Mouse (Mus musculus) midbrain, embryonic 13.5 days (tissue): ENCODE data around the gene Lrfn3. TPM values are rescaled to one million over a fixed set of nuclear protein-coding genes. Genes with fewer than 3 reads are reported as not detected.

Experiments
- ATAC-seq: fragments of 200-750 bp; cut with Nextera tagmentation; 2 replicates; pipeline ENCODE4 v1.8.0; 2017; ENCODE audit warnings: mild to moderate bottlenecking, moderate TSS enrichment, moderate library complexity
- H3K27ac ChIP-seq: fragments of 300-500 bp; sonication (generic); 2 replicates; pipeline ENCODE4 v1.5.1; 2015; ENCODE audit warnings: inconsistent platforms, mild to moderate bottlenecking, moderate library complexity
- H3K27me3 ChIP-seq: fragments of 300-500 bp; sonication (generic); 2 replicates; pipeline ENCODE4 v1.6.1; 2015; ENCODE audit warnings: mild to moderate bottlenecking, inconsistent platforms
- H3K36me3 ChIP-seq: fragments of 300-500 bp; sonication (generic); 2 replicates; pipeline ENCODE4 v1.6.1; 2015; ENCODE audit warnings: mild to moderate bottlenecking, inconsistent platforms
- H3K4me1 ChIP-seq: fragments of 300-500 bp; sonication (generic); replicated peaks from 2 replicates; pipeline ENCODE4 v1.6.1; 2015; ENCODE audit warnings: inconsistent platforms
- H3K4me2 ChIP-seq: fragments of 300-500 bp; sonication (generic); replicated peaks from 2 replicates; pipeline ENCODE4 v1.6.1; 2015; ENCODE audit warnings: moderate library complexity, mild to moderate bottlenecking, inconsistent platforms
- H3K4me3 ChIP-seq: fragments of 300-500 bp; sonication (generic); replicated peaks from 2 replicates; pipeline ENCODE4 v1.5.1; 2015; ENCODE audit warnings: mild to moderate bottlenecking, inconsistent platforms
- H3K9ac ChIP-seq: fragments of 300-500 bp; sonication (generic); replicated peaks from 2 replicates; pipeline ENCODE4 v1.6.1; 2015; ENCODE audit warnings: mild to moderate bottlenecking, inconsistent platforms
- H3K9me3 ChIP-seq: fragments of 300-500 bp; sonication (generic); 2 replicates; pipeline ENCODE4 v1.6.1; 2016; ENCODE audit warnings: mild to moderate bottlenecking, inconsistent platforms
- WGBS: fragments of 180-500 bp; shearing (Covaris S2); methylation state at CpG from one replicate; pipeline ENCODE4 v1.1.7; 2015; 5-methylcytosine and 5-hydroxymethylcytosine counted together
- polyA plus RNA-seq: library from polyadenylated mRNA; unstranded; fragments of >200 nt; fragmentation: Nextera tagmentation; extraction: Ambion mirVana; gene quantifications from 2 replicates; pipeline ENCODE4 v1.2.1, GENCODE M21; 2015

Lrfn3 gene
- polyA plus RNA-seq, 1 experiment from 2014 or later, result 11.4 TPM

DNA sequence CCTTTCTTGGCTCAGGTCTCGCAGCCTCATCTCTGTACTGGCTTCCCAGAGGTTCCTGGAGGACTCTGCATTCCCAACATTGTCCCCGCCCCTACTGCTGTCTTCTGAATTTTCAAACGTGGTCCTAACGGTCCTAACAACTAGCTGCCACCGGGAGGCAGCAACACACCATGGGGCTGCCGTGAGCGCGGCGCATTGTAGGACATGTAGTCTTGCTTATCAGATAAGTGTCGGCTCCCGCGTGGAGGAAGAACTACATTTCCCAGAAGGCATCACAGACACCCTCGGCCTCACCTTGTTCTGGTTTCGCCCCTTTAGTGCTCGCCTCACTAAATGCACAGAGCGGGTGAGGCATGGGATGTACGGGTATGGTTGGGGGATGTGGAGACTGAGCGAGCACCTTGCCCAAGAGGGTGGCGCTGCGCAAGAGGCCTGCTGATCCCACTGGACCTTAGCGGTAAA, 11.0 kb upstream of the Lrfn3 start:
- H3K9ac ChIP-seq, result peak overlapping the region; percentile 71
- peak overlapping the region; percentile 66 for H3K4me2 ChIP-seq
- peak overlapping the region; percentile 46 for H3K4me3 ChIP-seq
- no peaks in the 10 kb centered on the region for H3K9me3 ChIP-seq
- no peaks in the 10 kb centered on the region for H3K36me3 ChIP-seq
- ATAC-seq, result peak; percentile 100
- H3K27me3 ChIP-seq, result 0 out of 2 replicates have a peak, but pooled peaks cover 3% of the 10 kb centered on the region
- 0% methylated on average over 21 of the region's 21 CpGs for WGBS
- H3K27ac ChIP-seq, result peak overlapping the region; percentile 78
- no peaks in the 10 kb centered on the region; the same call in 1 of the 2 replicates for H3K4me1 ChIP-seq

DNA sequence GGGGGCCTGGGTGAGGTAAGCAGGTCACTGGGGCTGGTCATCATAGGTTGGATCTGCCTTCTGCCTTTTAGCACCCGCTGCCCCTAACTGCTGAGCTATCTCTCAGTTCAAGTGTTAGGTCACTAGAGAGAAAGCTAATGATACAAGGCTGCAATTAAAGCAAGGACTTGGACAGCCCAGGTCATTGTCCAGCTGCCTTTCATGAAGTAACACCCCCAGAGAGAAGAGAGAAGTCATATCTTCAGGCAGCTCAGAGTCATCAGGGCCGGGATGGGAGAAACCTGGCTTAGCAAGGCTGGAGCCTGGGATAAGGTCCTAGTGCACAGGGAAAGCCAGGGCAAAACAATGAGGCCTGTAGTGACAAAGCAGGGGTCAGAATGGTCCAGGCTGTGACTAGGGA, 4.9 kb upstream of the Lrfn3 start:
- no peak for ATAC-seq
- no peak overlapping the region for H3K4me3 ChIP-seq

GRCm38 (mm10) chr7:30363344-30363738, 769 bp upstream of the Lrfn3 start:
- H3K36me3 ChIP-seq, result peaks cover 19% of the 10 kb centered on the region
- WGBS, result 74% methylated on average over 6 of the region's 6 CpGs
- peak overlapping the region; percentile 96 for H3K9ac ChIP-seq
- ATAC-seq, result peak; percentile 63
- H3K27me3 ChIP-seq, result peaks cover 8% of the 10 kb centered on the region
- no peak overlapping the region; the same call in 1 of the 2 replicates for H3K27ac ChIP-seq
- H3K9me3 ChIP-seq, result no peaks in the 10 kb centered on the region
- peak overlapping the region; percentile 82 for H3K4me3 ChIP-seq
- H3K4me2 ChIP-seq, result peak overlapping the region; percentile 88
- H3K4me1 ChIP-seq, result peaks cover 51% of the 10 kb centered on the region

More for the DNA sequence above, 4.9 kb upstream of the Lrfn3 start:
- Histone ChIP-seq H3K4me1 (peaks cover 9% of the 10 kb centered on the region), H3K27ac (no peak overlapping the region), H3K4me2 (no peak overlapping the region), H3K36me3 (no peaks in the 10 kb centered on the region), H3K9ac (0 out of 2 replicates have a peak overlapping the region, but pooled peaks have one; percentile 1), H3K9me3 (no peaks in the 10 kb centered on the region), H3K27me3 (peaks cover 8% of the 10 kb centered on the region)
- 81% methylated on average over 2 of the region's 2 CpGs for WGBS

DNA sequence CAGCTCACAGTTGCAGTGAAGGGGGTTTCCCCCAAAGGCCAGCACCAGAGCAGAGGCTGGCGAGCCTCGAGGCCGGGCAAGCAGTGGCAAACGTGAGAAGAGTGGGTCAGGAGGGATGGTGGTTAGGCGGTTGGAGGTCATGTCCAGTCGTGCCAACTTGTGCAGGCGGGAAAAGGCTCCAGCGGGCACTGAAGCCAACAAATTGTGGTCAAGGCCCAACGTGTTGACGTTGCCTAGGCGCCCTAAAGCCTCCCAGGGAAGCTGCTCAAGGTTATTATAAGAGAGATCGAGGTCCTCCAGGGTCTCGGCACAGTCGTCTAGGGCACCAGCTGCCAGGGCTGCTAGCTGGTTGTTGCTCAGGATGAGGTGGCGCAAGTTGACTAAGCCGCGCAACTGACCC, 2.5 kb downstream of the Lrfn3 start:
- WGBS, result 94% methylated on average over 17 of the region's 17 CpGs
- Histone ChIP-seq H3K4me3 (no peak overlapping the region), H3K27ac (no peak overlapping the region), H3K27me3 (peaks cover 8% of the 10 kb centered on the region), H3K4me2 (peak overlapping the region; percentile 88), H3K4me1 (peaks cover 72% of the 10 kb centered on the region), H3K9ac (no peak overlapping the region), H3K9me3 (no peaks in the 10 kb centered on the region), H3K36me3 (peaks cover 49% of the 10 kb centered on the region)
- no peak for ATAC-seq

GRCm38 (mm10) chr7:30359276-30359865, 3.2 kb downstream of the Lrfn3 start:
- Histone ChIP-seq H3K4me1 (peaks cover 76% of the 10 kb centered on the region), H3K27ac (no peak overlapping the region), H3K4me3 (no peak overlapping the region), H3K9me3 (no peaks in the 10 kb centered on the region), H3K27me3 (peaks cover 4% of the 10 kb centered on the region; the same call in 1 of the 2 replicates), H3K9ac (peak overlapping the region; percentile 32; the same call in 1 of the 2 replicates), H3K36me3 (peaks cover 56% of the 10 kb centered on the region), H3K4me2 (peak overlapping the region; percentile 20)
- WGBS, result 91% methylated on average over 31 of the region's 31 CpGs
- no peak for ATAC-seq

DNA sequence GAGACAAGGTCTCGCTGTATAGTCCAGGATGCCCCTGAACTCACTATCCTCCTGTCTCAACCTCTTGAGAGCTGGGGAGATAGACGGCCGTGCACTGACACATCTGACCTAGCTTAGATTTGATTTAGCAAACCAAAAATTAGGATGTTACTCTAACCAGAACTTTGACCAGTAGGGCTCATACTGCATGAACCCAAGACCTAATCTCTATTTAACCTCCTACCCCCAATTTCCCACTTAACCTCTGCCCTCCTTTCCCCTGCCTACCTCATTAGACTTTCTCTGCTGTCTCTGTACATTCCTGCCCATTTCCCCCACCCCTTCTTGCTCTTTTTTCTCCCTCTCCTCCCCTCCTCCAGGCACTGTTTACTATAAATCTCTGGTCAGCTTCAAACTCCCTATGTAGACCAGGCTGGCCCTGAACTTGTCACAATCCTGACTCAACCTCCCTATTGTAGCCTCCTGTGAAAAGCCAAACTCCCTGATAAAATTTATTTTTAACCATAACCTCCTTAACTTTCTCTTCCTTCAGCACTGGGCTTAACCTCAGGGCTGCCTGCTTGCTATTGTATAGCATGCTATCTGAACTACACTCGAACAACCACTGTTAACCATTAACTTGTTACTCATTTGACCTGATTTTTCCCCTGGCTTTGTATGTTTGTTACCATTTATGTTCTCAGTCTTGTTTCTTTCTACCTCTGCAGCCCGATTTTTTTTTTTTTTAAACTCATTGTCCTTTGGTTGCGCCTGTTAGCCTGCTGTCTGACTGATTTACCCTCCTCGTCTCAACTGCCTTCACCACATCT, 4.0 kb downstream of the Lrfn3 start:
- no peak overlapping the region for H3K4me3 ChIP-seq
- peak overlapping the region; percentile 20 for H3K4me2 ChIP-seq
- no peaks in the 10 kb centered on the region for H3K9me3 ChIP-seq
- no peak for ATAC-seq
- 68% methylated on average over 7 of the region's 7 CpGs for WGBS
- no peaks in the 10 kb centered on the region for H3K27me3 ChIP-seq
- peak overlapping the region; percentile 41; the same call in 1 of the 2 replicates for H3K9ac ChIP-seq
- no peak overlapping the region for H3K27ac ChIP-seq
- H3K4me1 ChIP-seq, result peaks cover 81% of the 10 kb centered on the region
- H3K36me3 ChIP-seq, result peaks cover 56% of the 10 kb centered on the region

- Histone ChIP-seq H3K27ac (no peak overlapping the region), H3K9ac (no peak overlapping the region), H3K27me3 (peaks cover 19% of the 10 kb centered on the region; the same call in 1 of the 2 replicates), H3K4me1 (peaks cover 41% of the 10 kb centered on the region), H3K4me3 (no peak overlapping the region), H3K4me2 (no peak overlapping the region), H3K9me3 (no peaks in the 10 kb centered on the region), H3K36me3 (peaks cover 38% of the 10 kb centered on the region)
- 0 out of 2 replicates have a peak, but pooled peaks have one; percentile 28 for ATAC-seq
- 72% methylated on average over 4 of the region's 4 CpGs for WGBS
Observed at GRCm38 (mm10) chr7:30354059-30354458, 8.5 kb downstream of the Lrfn3 start.

- H3K27ac ChIP-seq, result no peak overlapping the region
- ATAC-seq, result peak; percentile 62; the same call in 1 of the 2 replicates
- H3K4me2 ChIP-seq, result no peak overlapping the region
- peaks cover 37% of the 10 kb centered on the region for H3K36me3 ChIP-seq
- no peak overlapping the region for H3K4me3 ChIP-seq
- no peaks in the 10 kb centered on the region for H3K9me3 ChIP-seq
- H3K9ac ChIP-seq, result no peak overlapping the region
- WGBS, result 19% methylated on average over 6 of the region's 6 CpGs
- peaks cover 26% of the 10 kb centered on the region for H3K27me3 ChIP-seq
- H3K4me1 ChIP-seq, result peaks cover 34% of the 10 kb centered on the region
Observed at GRCm38 (mm10) chr7:30353279-30353822, 9.2 kb downstream of the Lrfn3 start.

- Histone ChIP-seq H3K36me3 (no peaks in the 10 kb centered on the region), H3K9ac (0 out of 2 replicates have a peak overlapping the region, but pooled peaks have one; percentile 25), H3K27ac (no peak overlapping the region), H3K9me3 (no peaks in the 10 kb centered on the region), H3K4me1 (peaks cover 6% of the 10 kb centered on the region), H3K4me3 (no peak overlapping the region), H3K27me3 (peaks cover 57% of the 10 kb centered on the region), H3K4me2 (peak overlapping the region; percentile 45)
- 2% methylated on average over 30 of the region's 30 CpGs for WGBS
- ATAC-seq, result peak; percentile 66
Observed at GRCm38 (mm10) chr7:30347828-30348227, 14.7 kb downstream of the Lrfn3 start.

GRCm38 (mm10) chr7:30346635-30347379, 15.8 kb downstream of the Lrfn3 start:
- H3K27ac ChIP-seq, result no peak overlapping the region
- H3K4me1 ChIP-seq, result peaks cover 6% of the 10 kb centered on the region
- H3K9ac ChIP-seq, result no peak overlapping the region
- peaks cover 64% of the 10 kb centered on the region for H3K27me3 ChIP-seq
- no peaks in the 10 kb centered on the region for H3K9me3 ChIP-seq
- 27% methylated on average over 21 of the region's 21 CpGs for WGBS
- no peak overlapping the region for H3K4me2 ChIP-seq
- no peaks in the 10 kb centered on the region for H3K36me3 ChIP-seq
- ATAC-seq, result no peak
- H3K4me3 ChIP-seq, result no peak overlapping the region

DNA sequence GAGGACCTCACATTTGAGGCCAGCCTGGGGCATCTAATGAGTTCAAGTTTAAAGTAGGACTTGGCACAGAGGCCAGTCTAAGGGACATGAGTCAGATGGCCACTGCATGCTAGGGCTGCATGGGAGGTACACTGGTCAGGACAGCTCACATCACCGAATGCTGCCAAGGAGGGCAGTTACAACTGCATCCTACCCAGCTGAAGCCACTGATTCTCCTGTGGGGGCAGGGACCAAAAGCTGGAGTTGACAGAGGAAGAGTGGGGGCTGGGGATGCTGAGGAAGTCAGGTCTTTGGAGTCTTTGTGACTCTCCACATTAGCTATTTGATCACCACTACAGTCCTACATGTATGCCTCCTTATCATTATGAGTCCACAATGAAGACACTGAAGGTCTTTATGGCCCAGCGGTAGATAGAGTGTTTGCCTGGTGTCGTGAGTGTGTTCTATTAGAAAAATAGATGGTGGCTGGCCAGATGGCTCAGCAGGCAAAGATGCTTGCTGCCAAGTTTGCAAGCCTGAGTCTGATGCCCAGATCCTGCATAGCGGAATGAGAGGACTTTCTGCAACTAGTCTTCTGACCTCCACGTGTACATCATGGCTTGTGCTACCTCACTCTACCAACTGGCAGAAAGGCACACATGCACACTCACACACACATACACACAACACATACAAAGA, 23.0 kb downstream of the Lrfn3 start:
- Histone ChIP-seq H3K9ac (no peak overlapping the region), H3K9me3 (no peaks in the 10 kb centered on the region), H3K27ac (no peak overlapping the region), H3K4me2 (no peak overlapping the region), H3K36me3 (no peaks in the 10 kb centered on the region), H3K4me1 (no peaks in the 10 kb centered on the region), H3K4me3 (no peak overlapping the region), H3K27me3 (peaks cover 37% of the 10 kb centered on the region)
- ATAC-seq, result no peak
- 73% methylated on average over 5 of the region's 5 CpGs for WGBS
